Mouse (Mus musculus) NIH3T3 (cell line): ENCODE measurements around the gene Lsm12.

Source experiments
- DNase-seq: peaks from one replicate; pipeline ENCODE4 v3.0.0-alpha.2; 2012; ENCODE audit warnings: low read depth

Lsm12 gene

DNA sequence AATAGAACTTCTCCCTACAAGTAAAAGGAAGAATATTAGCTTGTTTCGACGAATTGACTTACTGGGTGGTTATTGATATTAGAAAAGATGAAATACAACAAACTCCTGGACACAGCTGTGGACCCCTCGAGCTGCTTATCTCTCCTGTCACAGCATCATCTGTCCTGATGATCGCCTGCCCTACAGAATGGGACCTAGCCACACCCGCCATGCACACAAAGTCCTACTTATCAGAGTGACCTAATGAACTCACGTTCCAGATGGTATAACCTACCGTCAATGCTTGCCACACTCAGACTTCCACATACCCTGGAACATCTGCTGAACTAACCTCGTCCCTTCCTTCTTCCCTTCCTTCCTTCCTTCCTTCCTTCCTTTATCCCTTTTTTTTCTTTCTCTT, 68.9 kb downstream of the Lsm12 start:
- no peak for DNase-seq
